Mouse (Mus musculus): Measurements from ENCODE around the gene Gm3239.
"Not testable (repeated sequence)": the region's sequence is repeated elsewhere in the genome, so short reads cannot be mapped to it uniquely, and the experiment has no call there.

The Gm3239 gene

GRCm38 (mm10) chr14:4663892-4664291 lies at the start of gene Gm3239:
Gene Gm3239, plus strand, starts transcription at chr14:4664192.
- not testable (repeated sequence) for DNase-seq

GRCm38 (mm10) chr14:4632052-4632451 lies 31.9 kb upstream of the Gm3239 start, which contains the start of gene Gm8159:
Gene Gm8159, plus strand, starts transcription at chr14:4632352.
- not testable (repeated sequence) for DNase-seq

DNA sequence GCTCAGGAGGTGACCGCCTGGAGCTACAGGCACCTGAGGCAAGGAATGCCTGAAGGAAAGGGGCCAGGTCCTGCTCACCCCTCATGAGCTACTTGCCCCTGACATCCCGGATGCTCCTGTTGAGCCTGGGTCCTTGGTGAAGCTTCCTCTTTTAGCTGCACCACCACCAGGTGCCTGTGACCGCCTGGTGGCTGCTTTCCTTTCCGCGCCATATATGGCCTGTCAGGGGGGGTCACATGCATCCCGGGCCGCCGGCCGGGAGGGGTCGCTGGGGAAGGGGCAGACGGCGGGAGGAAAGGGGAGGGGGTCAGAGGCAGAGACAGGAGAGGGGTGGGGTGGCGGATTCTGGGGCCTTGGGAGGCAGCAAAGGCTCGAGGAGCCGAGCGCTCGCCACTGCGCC lies 14.7 kb upstream of the Gm3239 start:
- DNase-seq, result not testable (repeated sequence)

DNA sequence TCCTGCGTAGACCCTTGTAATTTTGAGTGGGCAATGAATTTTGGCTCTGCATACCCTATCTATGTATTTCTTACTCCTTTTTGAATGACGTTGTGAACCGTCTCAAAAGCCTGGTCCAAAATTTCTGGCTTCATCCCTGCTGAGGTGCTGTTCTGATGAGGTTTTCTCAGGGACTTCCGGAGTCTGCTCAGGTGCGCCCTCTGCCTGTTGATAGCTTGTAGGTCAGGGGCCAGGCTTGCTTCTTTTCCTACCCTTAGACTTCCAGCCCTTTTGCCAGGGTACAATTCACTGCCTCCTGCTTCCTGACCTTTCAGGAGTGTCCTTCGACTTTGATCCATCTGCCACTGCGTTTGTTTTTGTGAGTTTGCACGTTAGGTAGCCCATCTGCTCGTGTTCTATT lies 13.7 kb upstream of the Gm3239 start:
- not testable (repeated sequence) for DNase-seq

GRCm38 (mm10) chr14:4708938-4709337 lies 44.9 kb downstream of the Gm3239 start, which contains the start of gene Gm7876:
Gene Gm7876, plus strand, starts transcription at chr14:4709238.
- not testable (repeated sequence) for DNase-seq

Measured in B cell, adult 2 months (primary cell).